Mouse (Mus musculus) thymus, postnatal 36 days (tissue): ENCODE measurements around the gene Tecpr2.
A peak's percentile ranks its signal among the peaks of the same experiment; 100 is the strongest.

Source experiments
- DNase-seq, 2 experiments: peaks; one replicate each; pipeline ENCODE4 v3.0.0; 2022; ENCODE audit warnings: mixed read lengths in 2 of 2

Tecpr2 gene

GRCm38 (mm10) chr12:110949410-110949809, 60.3 kb downstream of the Tecpr2 start:
- no peak for DNase-seq

GRCm38 (mm10) chr12:110950151-110950550, 61.1 kb downstream of the Tecpr2 start:
- DNase-seq = no peak

- no peak for DNase-seq
Observed at GRCm38 (mm10) chr12:110951236-110951635, 62.2 kb downstream of the Tecpr2 start.

GRCm38 (mm10) chr12:110952628-110953385, 63.7 kb downstream of the Tecpr2 start:
- DNase-seq = no peak

- DNase-seq = no peak
Observed at GRCm38 (mm10) chr12:110953443-110953842, 64.4 kb downstream of the Tecpr2 start.

GRCm38 (mm10) chr12:110953900-110954299, 64.8 kb downstream of the Tecpr2 start:
- no peak for DNase-seq

GRCm38 (mm10) chr12:110954351-110954991, 65.4 kb downstream of the Tecpr2 start:
- no peak for DNase-seq

GRCm38 (mm10) chr12:110961973-110962372, 72.9 kb downstream of the Tecpr2 start:
- no peak for DNase-seq

GRCm38 (mm10) chr12:110965500-110965899, 76.4 kb downstream of the Tecpr2 start:
- no peak for DNase-seq

GRCm38 (mm10) chr12:110966079-110966478, 77.0 kb downstream of the Tecpr2 start:
- no peak for DNase-seq

- no peak for DNase-seq
Observed at GRCm38 (mm10) chr12:110967146-110967545, 78.1 kb downstream of the Tecpr2 start.

- DNase-seq = no peak
Observed at GRCm38 (mm10) chr12:110970408-110970807, 81.3 kb downstream of the Tecpr2 start.

GRCm38 (mm10) chr12:110971972-110972371, 82.9 kb downstream of the Tecpr2 start:
- DNase-seq = no peak

GRCm38 (mm10) chr12:110973829-110974228, 84.8 kb downstream of the Tecpr2 start:
- no peak for DNase-seq

GRCm38 (mm10) chr12:110974295-110974694, 85.2 kb downstream of the Tecpr2 start:
- DNase-seq = no peak

- DNase-seq = no peak
Observed at GRCm38 (mm10) chr12:110974726-110975125, 85.7 kb downstream of the Tecpr2 start.

- no peak for DNase-seq
Observed at GRCm38 (mm10) chr12:110975385-110975784, 86.3 kb downstream of the Tecpr2 start.

- DNase-seq = no peak
Observed at GRCm38 (mm10) chr12:110975838-110976468, 86.9 kb downstream of the Tecpr2 start.

- peak in 1 of 2 experiments; percentile 25 for DNase-seq
Observed at GRCm38 (mm10) chr12:110976589-110977344, 87.7 kb downstream of the Tecpr2 start.

GRCm38 (mm10) chr12:110977345-110977733, 88.3 kb downstream of the Tecpr2 start:
- DNase-seq = no peak

- no peak for DNase-seq
Observed at GRCm38 (mm10) chr12:110977896-110978606, 89.0 kb downstream of the Tecpr2 start.
